Mouse (Mus musculus): ENCODE data around the gene Ank2.

- TF ChIP-seq CTCF (IDR thresholded peaks at IDR 0.05; ENCODE audit: borderline replicate concordance, control insufficient read depth, extremely low read depth, insufficient read depth, low read length, poor library complexity), result no peak
- TF ChIP-seq POLR2A (IDR thresholded peaks at IDR 0.05; ENCODE audit: control insufficient read depth, extremely low read depth, insufficient read depth, low read length, poor library complexity), result no peak
Observed at GRCm38 (mm10) chr3:127529824-127530223, 30.7 kb upstream of the Ank2 start.

All from thymus, adult 2 months (tissue).